Comparison of ENCODE assay signal across 16 mouse cellular contexts in the genomic region with DNA sequence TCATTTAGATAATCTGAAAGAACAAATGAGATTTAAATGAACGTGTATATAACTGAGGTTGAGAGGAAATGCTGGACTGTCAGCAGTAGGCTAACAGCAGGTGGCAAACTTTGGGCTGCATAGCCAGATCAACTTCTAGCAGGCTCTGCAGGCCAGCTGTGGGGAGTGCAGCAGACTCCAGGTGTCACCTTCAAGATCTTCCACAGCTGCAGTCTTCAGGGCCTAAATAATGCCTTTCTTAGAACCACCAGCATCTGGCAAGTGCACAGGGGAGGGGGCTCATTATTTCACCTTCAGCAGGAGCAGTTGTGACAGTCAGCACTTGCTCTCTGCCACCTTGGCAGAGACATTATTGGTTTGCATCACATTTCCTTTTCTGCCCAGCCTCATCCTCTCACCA.
"Had no signal": no experiment of that assay in that cellular context is flagged by ENCODE, and none has a peak within 500 bp of the region (broad histone marks: within the 10 kb centered on the region; RNA-seq: fewer than 3 reads in every experiment).

No protein-coding gene starts in this region.

- H3K27ac ChIP-seq: left cerebral cortex, adult 2 months; liver, embryonic 13.5 days; midbrain, embryonic 13.5 days; stomach, postnatal 0 days had no signal

- H3K4me3 ChIP-seq: left cerebral cortex, adult 2 months; liver, embryonic 13.5 days; midbrain, embryonic 13.5 days had no signal

- H3K4me2 ChIP-seq: liver, embryonic 13.5 days; midbrain, embryonic 13.5 days had no signal

- DNase-seq: kidney, adult 18-20 months; kidney, postnatal 10 days; kidney, postnatal 36 days; layer of hippocampus, postnatal 36 days; liver, embryonic 13.5 days; lung, adult 2 months; lung, postnatal 14 days; lung, postnatal 4 days; right cerebral cortex, postnatal 4 days; thymus, adult 2 months; thymus, postnatal 14 days; thymus, postnatal 4 days had no signal

- H3K36me3 ChIP-seq: liver, embryonic 13.5 days; midbrain, embryonic 13.5 days had no signal

- H3K4me1 ChIP-seq: liver, embryonic 13.5 days; midbrain, embryonic 13.5 days had no signal

- H3K9me3 ChIP-seq: liver, embryonic 13.5 days; midbrain, embryonic 13.5 days had no signal

- H3K27me3 ChIP-seq: liver, embryonic 13.5 days; midbrain, embryonic 13.5 days had no signal

- ATAC-seq: midbrain, embryonic 13.5 days; midbrain, embryonic 16.5 days had no signal

- H3K9ac ChIP-seq: liver, embryonic 13.5 days; midbrain, embryonic 13.5 days had no signal
